Mouse (Mus musculus): ENCODE results near the gene Pla2g12a.

Gene Pla2g12a

GRCm38 (mm10) chr3:129878405-129879021 lies at the start of gene Pla2g12a:
Gene Pla2g12a (plus strand): TSS chr3:129878606.
- peak; percentile 89 for DNase-seq (ENCODE audit: low spot score)

- peak; percentile 22 for DNase-seq (ENCODE audit: low spot score)
Measured at GRCm38 (mm10) chr3:129830626-129831025, 47.8 kb upstream of the Pla2g12a start.

- DNase-seq (ENCODE audit: low spot score) = peak; percentile 92
Measured at GRCm38 (mm10) chr3:129831035-129831568, 47.3 kb upstream of the Pla2g12a start, which contains the start of gene Gar1. Gene Gar1 (minus strand): TSS chr3:129831396.

GRCm38 (mm10) chr3:129835388-129835934 lies 42.9 kb upstream of the Pla2g12a start, which contains the start of gene Cfi:
Gene Cfi (plus strand): TSS chr3:129835884.
- DNase-seq (ENCODE audit: low spot score) = no peak

DNA sequence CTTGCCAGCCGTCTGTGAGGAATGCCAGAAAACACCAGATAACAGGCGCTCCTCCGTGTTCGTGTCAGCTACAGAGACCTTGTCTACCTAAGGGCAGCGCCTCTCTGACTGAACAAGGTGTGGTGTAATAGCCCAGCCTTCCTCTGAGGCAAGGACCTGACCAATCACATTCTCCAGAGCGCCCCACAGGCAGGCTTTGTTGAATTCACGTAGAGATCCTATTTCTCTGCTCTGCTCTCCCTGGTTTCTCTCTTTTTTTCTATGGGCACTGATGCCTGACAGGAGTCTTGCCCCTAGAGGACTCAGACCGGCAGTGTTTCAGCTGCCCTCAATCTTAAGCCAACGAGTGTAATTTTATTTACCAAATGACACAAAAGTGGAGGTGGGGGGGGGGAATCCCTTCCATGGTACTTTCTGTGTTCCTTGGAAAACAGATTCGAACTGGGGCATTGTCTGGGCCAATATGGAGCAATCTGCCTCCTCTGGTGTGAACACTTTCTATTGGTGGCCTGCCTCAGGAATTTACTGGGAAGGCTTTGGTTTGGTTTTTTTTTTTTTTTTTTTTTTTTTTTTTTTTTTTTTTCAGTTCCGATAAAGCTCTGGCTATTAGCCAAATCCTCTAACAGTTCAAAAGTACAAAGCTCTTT lies 42.2 kb upstream of the Pla2g12a start:
- DNase-seq (ENCODE audit: low spot score) = no peak

DNA sequence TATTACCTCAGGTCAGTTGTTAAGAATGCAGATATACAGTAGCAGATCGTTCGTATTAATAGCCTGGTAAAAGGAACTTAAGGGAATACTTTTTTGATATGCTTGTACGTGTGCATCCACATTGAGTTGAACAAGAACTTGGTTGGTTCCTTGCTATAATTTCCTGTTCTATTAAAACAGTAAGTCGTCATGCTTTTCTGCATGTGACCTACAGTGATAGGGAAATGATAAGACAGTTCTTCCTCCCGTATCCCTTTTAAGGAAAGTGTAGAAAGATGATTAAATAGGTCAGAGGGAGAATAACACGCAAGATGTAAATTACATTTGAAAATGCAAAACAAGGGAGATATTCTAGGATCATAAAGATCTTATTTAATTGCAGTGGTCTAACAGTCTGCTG lies 41.4 kb upstream of the Pla2g12a start:
- no peak for DNase-seq (ENCODE audit: low spot score)

DNA sequence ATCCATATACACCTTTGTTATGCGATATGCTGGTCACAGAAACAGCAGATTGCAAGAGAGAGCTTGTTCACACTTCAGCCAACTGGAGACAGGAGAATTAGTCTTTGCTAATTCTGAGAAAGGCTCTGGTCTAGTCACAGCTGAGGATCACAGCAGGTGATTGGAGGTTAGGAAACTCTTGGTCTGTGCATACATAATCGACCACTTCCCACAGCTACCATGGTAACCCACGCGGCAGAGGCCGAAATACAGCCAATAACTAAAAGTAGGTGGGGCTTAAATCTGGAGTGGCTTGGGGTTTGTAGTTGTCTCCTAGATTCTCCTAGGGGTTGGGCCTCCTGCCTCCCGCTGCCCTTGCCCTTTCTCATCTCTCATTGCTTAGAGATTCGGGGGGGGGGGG lies 40.4 kb upstream of the Pla2g12a start:
- DNase-seq (ENCODE audit: low spot score) = no peak

GRCm38 (mm10) chr3:129845868-129846267 lies 32.5 kb upstream of the Pla2g12a start:
- no peak for DNase-seq (ENCODE audit: low spot score)

DNA sequence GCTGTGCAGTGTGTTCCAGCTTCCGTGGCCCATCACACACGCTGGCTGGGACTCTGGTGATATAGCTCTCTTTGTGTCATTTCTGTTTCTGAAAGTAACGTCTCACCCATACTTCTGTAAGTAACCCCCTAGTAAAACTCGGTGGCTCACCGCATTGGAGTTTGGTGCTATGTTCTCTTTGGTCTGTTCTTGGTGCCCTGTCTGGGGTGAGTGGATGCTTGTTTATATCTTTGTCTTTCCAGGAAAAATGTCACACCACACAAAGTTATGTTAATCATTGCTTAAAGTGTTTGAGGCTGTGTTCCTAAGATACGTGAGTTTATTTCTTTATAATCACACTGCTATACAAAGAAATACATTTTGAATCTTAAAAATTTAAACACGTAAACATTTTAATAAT lies 31.6 kb upstream of the Pla2g12a start:
- DNase-seq (ENCODE audit: low spot score) = no peak

DNA sequence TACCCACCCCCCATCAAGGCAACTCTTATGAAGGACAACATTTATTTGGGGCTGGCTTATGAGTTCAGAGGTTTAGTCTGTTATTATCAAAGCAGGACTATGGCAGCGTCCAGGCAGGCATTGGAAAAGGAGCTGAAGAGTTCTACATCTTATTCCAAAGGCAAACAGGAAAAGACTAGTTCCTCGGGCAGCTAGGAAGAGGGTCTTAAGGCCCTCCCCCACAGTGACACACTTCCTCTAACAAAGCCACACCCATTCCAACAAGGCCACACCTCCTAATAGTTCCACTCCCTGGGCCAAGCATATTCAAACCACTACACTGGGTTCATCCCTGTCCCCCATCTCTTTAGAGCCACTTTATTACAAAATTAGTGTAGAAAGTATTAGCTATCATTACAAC lies 15.8 kb upstream of the Pla2g12a start:
- DNase-seq (ENCODE audit: low spot score) = no peak

DNA sequence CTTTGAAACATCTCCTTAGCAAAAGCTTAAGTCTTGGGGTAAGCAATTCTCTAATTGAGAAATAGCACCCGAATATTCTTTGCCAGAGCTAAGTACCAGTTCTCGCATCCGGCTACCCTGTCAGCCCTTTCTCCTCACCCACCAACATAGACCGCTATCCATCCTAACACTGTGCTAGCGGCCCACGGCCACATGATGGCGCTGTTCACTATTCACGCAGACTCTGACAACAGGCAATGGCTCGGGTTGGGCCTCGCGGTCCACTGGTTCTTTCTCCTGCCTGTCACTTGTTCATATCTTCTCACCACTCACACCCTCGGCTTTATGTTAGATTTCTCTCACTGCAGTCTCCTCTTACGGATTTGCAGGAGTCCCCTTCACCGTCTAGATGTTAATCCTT lies 14.7 kb upstream of the Pla2g12a start:
- peak; percentile 52 for DNase-seq (ENCODE audit: low spot score)

DNA sequence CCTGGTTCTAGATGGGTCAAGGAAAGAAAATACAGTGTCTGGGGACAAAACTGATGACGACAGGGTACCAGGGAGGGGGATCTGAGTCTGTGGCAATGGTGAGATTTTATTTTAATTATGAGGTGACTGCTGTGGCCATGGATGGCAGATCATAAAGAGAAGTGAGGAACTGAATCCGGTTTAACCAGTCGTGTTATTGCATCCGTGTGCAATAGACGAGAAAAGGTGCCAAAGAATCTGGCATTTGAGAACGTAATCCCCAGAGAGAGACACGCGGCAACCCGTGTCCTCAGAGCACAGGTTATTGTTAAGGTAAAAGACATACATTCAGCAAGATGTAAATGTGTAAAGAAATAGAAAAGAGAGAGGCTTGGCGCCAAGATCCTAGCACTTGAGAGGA lies 1.1 kb upstream of the Pla2g12a start:
- DNase-seq (ENCODE audit: low spot score) = no peak

- no peak for DNase-seq (ENCODE audit: low spot score)
Measured at GRCm38 (mm10) chr3:129879131-129879757, 838 bp downstream of the Pla2g12a start.

DNA sequence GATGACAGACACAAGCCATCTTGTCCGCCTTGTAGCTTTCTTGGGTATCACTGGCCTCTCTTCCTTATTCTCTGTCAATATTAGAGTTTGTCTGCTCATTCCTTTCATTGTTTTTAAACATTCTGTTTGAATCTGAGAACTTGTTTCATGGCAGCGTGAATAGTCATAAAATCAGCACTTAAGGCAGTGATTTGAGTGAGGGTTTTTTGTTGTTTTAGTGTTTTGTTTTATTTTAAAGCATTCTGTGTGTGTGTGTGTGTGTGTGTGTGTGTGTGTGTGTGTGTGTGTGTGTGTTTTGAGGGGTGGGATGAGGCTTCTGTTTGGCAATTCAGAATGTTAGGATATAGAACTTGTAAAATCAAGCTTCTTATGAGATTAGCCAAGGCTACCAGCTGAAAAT lies 1.5 kb downstream of the Pla2g12a start:
- DNase-seq (ENCODE audit: low spot score) = no peak

GRCm38 (mm10) chr3:129880925-129881593 lies 2.7 kb downstream of the Pla2g12a start:
- DNase-seq (ENCODE audit: low spot score) = no peak

DNA sequence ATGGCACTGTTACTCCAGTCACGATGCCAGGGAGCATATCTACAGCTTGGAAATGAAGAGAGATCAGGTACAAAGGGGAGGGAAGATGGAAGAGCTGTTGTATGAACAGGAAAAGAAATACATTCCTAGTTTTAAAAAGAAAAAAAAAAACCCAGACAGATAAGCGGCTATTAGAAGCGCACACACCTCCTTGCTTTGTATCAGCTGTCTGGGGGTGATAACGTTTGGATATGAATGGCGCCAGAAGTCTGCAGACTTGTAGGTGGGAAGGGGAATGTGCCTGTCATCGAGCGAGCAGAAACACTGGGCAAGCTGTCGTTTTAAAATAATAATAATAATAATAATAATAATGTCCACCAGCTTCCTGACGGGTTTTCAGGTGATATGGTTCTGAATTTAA lies 7.2 kb downstream of the Pla2g12a start:
- DNase-seq (ENCODE audit: low spot score) = no peak

DNA sequence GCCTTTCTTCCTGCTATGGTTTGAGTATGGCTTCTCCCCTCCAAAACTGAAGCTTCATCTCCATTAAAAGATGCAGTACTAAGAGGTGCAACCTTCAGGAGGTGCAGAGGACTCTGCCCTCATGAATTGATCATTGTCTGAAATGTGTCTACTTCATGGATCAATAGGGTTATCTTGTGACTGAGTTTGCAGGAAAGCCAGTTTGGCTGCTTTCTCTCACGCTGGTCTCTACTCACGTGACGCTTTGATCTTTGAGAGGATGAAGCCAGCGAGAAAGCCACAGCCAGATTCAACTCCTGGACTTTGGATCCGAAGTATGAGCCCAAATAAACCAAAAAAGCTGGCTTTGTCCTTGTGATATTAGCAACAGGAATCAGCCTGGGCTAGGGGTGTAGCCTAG lies 8.0 kb downstream of the Pla2g12a start:
- DNase-seq (ENCODE audit: low spot score) = no peak

- no peak for DNase-seq (ENCODE audit: low spot score)
Measured at GRCm38 (mm10) chr3:129887779-129888517, 9.5 kb downstream of the Pla2g12a start.

DNA sequence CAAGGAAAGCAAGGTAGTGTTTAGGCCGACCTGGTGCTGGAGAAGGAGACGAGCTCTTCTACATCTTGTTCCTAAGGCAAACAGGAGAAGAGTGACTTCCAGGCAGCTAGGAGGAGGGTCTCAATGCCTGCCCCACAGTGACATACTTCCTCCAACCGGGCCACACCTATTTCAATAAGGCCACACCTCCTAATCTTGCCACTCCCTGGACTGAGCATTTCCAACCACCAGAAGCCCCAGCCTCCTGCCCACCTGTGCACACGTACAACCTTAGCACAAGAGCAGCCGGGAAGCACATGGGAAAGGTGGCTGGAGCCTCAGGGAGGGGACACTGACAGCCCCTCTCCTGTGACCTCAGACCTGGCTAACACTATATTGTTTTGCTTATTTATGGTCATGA lies 13.6 kb downstream of the Pla2g12a start:
- no peak for DNase-seq (ENCODE audit: low spot score)

- no peak for DNase-seq (ENCODE audit: low spot score)
Measured at GRCm38 (mm10) chr3:129893143-129893542, 14.7 kb downstream of the Pla2g12a start.

DNA sequence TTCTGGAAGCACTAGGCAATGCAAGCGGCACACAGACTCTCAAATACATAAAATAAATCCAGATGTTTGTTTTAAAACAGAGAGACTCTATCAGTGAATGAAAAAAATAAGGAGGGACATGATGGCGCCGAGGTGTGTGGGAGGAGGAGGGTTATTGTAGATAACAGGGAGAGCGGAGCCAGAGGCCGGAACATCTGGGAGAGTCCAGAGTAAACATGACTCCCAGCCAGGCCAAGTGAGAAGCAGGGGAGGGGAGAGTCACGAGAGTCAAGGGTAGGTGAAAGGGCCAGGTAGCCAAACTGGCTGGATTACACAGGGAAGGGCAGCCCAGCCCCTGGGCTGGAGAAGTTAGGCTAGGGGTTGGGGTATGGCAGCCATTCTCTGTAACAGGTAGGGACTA lies 18.2 kb downstream of the Pla2g12a start:
- no peak for DNase-seq (ENCODE audit: low spot score)

DNA sequence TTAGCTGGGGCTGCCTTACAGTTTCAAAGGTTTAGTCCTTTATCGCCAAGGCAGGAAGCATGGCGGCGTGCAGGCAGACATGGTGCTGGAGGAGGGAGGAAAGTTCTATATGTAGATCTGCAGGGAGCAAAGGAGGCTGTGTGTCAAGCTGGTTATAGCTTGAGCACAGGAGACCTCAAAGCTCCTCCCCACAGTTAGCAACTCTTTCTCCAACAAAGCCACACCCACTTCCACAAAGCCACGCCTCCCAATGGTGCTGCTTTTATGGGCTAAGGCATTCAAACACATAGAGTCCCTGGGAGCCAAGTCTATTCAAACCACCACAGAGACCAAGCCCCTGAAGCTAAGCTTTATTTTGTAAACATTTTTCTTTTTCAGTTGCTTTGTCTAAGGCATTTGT lies 20.5 kb downstream of the Pla2g12a start:
- DNase-seq (ENCODE audit: low spot score) = no peak
